In genomic region chr5:124499001-124499400, GRCm38 (mm10) we compare ENCODE assay signal across 13 mouse cellular contexts. TPM values are rescaled to one million over a fixed set of nuclear protein-coding genes. Genes with fewer than 3 reads are reported as not detected.
DNase-seq lines count a peak whose midpoint lies in the region; ATAC-seq and TF ChIP-seq lines count a peak whose summit lies in the region.
"Had no signal": no experiment of that assay in that cellular context is flagged by ENCODE, and none has a peak within 500 bp of the region (broad histone marks: within the 10 kb centered on the region; RNA-seq: fewer than 3 reads in every experiment).

No protein-coding gene starts in this region.

- TF ChIP-seq POLR2A in cortical plate, adult 2 months (IDR thresholded peaks at IDR 0.05; ENCODE audit: extremely low read depth, insufficient read depth, low read length) = no peak

- H3K9me3 ChIP-seq in heart, embryonic 12.5 days (replicated peaks) = no peaks in the 10 kb centered on the region
- no peaks in the 10 kb centered on the region for H3K9me3 ChIP-seq in heart, embryonic 11.5 days (replicated peaks; ENCODE audit: control insufficient read depth, low read length)
- no peaks in the 10 kb centered on the region for H3K9me3 ChIP-seq in liver, embryonic 11.5 days (ENCODE audit: control insufficient read depth, low read length)
- no peaks in the 10 kb centered on the region for H3K9me3 ChIP-seq in liver, postnatal 0 days (ENCODE audit: low read length)
- H3K9me3 ChIP-seq: G1E had no signal

- no peak overlapping the region for H3K4me2 ChIP-seq in heart, embryonic 12.5 days
- no peak overlapping the region for H3K4me2 ChIP-seq in heart, embryonic 11.5 days
- H3K4me2 ChIP-seq in liver, embryonic 11.5 days = no peak overlapping the region; the same call in 1 of the 2 replicates
- 0 out of 2 replicates have a peak overlapping the region, but pooled peaks have one; percentile 0 for H3K4me2 ChIP-seq in liver, postnatal 0 days (ENCODE audit: low read depth, low read length)

- H3K4me1 ChIP-seq in heart, embryonic 12.5 days (replicated peaks) = peaks cover 18% of the 10 kb centered on the region
- H3K4me1 ChIP-seq in heart, embryonic 11.5 days (ENCODE audit: control insufficient read depth, insufficient read depth, low read length) = peaks cover 12% of the 10 kb centered on the region
- H3K4me1 ChIP-seq in liver, embryonic 11.5 days (replicated peaks; ENCODE audit: control insufficient read depth, insufficient read depth, low read length) = peaks cover 20% of the 10 kb centered on the region
- peaks cover 5% of the 10 kb centered on the region for H3K4me1 ChIP-seq in cortical plate, adult 2 months (ENCODE audit: control insufficient read depth, insufficient read depth, low read length)
- peaks cover 24% of the 10 kb centered on the region for H3K4me1 ChIP-seq in liver, postnatal 0 days (ENCODE audit: insufficient read depth)

- H3K9ac ChIP-seq in heart, embryonic 12.5 days = no peak overlapping the region
- no peak overlapping the region for H3K9ac ChIP-seq in heart, embryonic 11.5 days (ENCODE audit: low read depth, low read length)
- no peak overlapping the region for H3K9ac ChIP-seq in liver, embryonic 11.5 days (ENCODE audit: low read depth, low read length)
- no peak overlapping the region for H3K9ac ChIP-seq in liver, postnatal 0 days (replicated peaks)

- peak overlapping the region; percentile 57 for H3K27ac ChIP-seq in heart, embryonic 12.5 days (ENCODE audit: poor library complexity, severe bottlenecking)
- H3K27ac ChIP-seq in heart, embryonic 11.5 days (ENCODE audit: low read depth, low read length) = no peak overlapping the region
- H3K27ac ChIP-seq in liver, embryonic 11.5 days (ENCODE audit: low read depth, low read length) = no peak overlapping the region
- peak overlapping the region; percentile 32 for H3K27ac ChIP-seq in cortical plate, adult 2 months (ENCODE audit: insufficient read depth, low read length)
- H3K27ac ChIP-seq in liver, postnatal 0 days (ENCODE audit: low read depth) = peak overlapping the region; percentile 24; the same call in 1 of the 2 replicates

- H3K4me3 ChIP-seq in heart, embryonic 12.5 days = no peak overlapping the region
- H3K4me3 ChIP-seq in heart, embryonic 11.5 days (ENCODE audit: low read depth, low read length) = no peak overlapping the region
- H3K4me3 ChIP-seq in liver, embryonic 11.5 days (ENCODE audit: low read depth, low read length) = no peak overlapping the region
- no peak overlapping the region for H3K4me3 ChIP-seq in cortical plate, adult 2 months (ENCODE audit: insufficient read depth, low read length)
- H3K4me3 ChIP-seq in liver, postnatal 0 days (ENCODE audit: low read depth, low read length) = no peak overlapping the region
- H3K4me3 ChIP-seq: myocyte had no signal

- no peak for TF ChIP-seq EP300 in liver, postnatal 0 days (IDR thresholded peaks at IDR 0.05; ENCODE audit: low read depth)

- no peak for TF ChIP-seq CTCF in cortical plate, adult 2 months (IDR thresholded peaks at IDR 0.05; ENCODE audit: extremely low read depth, insufficient read depth, low read length)
- TF ChIP-seq CTCF in liver, postnatal 0 days (IDR thresholded peaks at IDR 0.05; ENCODE audit: low read depth) = no peak

- ATAC-seq in heart, embryonic 12.5 days (ENCODE audit: insufficient number of reproducible peaks, low FRiP score) = no peak
- no peak for ATAC-seq in heart, embryonic 11.5 days (replicated peaks; ENCODE audit: insufficient number of reproducible peaks, low FRiP score, low TSS enrichment)
- ATAC-seq in liver, embryonic 11.5 days (replicated peaks; ENCODE audit: low FRiP score) = peak; percentile 61; the same call in 1 of the 2 replicates
- no peak for ATAC-seq in liver, postnatal 0 days

- WGBS in heart, embryonic 12.5 days = 32% methylated on average over 5 of the region's 5 CpGs
- WGBS in heart, embryonic 11.5 days (ENCODE audit: insufficient replicate concordance) = 34% methylated on average over 5 of the region's 5 CpGs
- 35% methylated on average over 5 of the region's 5 CpGs for WGBS in liver, embryonic 11.5 days
- WGBS in liver, postnatal 0 days (ENCODE audit: insufficient replicate concordance) = 42% methylated on average over 5 of the region's 5 CpGs

- no peaks in the 10 kb centered on the region for H3K27me3 ChIP-seq in heart, embryonic 12.5 days (replicated peaks)
- H3K27me3 ChIP-seq in heart, embryonic 11.5 days (ENCODE audit: control insufficient read depth, insufficient read depth, low read length) = no peaks in the 10 kb centered on the region
- no peaks in the 10 kb centered on the region for H3K27me3 ChIP-seq in liver, embryonic 11.5 days (replicated peaks; ENCODE audit: control insufficient read depth, insufficient read depth, low read length)
- H3K27me3 ChIP-seq in liver, postnatal 0 days (ENCODE audit: insufficient read depth, low read length) = no peaks in the 10 kb centered on the region

- DNase-seq in liver, embryonic 11.5 days (ENCODE audit: low spot score) = no peak
- no peak for DNase-seq in liver
- DNase-seq in liver, postnatal 0 days = no peak
- DNase-seq in spleen, postnatal 10 days (ENCODE audit: low spot score in 2 of 2) = no peak
- no peak for DNase-seq in cerebellum, adult 9-10 months
- DNase-seq: B cell, adult 2 months; cerebellum, postnatal 14 days; kidney, adult 2 months had no signal

- peaks cover 79% of the 10 kb centered on the region for H3K36me3 ChIP-seq in heart, embryonic 12.5 days
- peaks cover 26% of the 10 kb centered on the region for H3K36me3 ChIP-seq in heart, embryonic 11.5 days (ENCODE audit: control insufficient read depth, insufficient read depth, low read length)
- peaks cover 5% of the 10 kb centered on the region for H3K36me3 ChIP-seq in liver, embryonic 11.5 days (ENCODE audit: control insufficient read depth, insufficient read depth, low read length)
- no peaks in the 10 kb centered on the region for H3K36me3 ChIP-seq in liver, postnatal 0 days (replicated peaks; ENCODE audit: insufficient read depth, low read length)

RNA-seq across cellular contexts. Expression of gene Snrnp35, which starts 16.1 kb away (rescaled TPM):
- polyA plus RNA-seq in heart, embryonic 12.5 days (2016; fragmentation: Nextera tagmentation; extraction: Ambion mirVana) = 23.9 and 24.0 TPM in 2 replicates
- 12.4 and 12.8 TPM in 2 replicates for polyA plus RNA-seq in heart, embryonic 11.5 days (2014; fragmentation: Nextera tagmentation; extraction: Ambion mirVana)
- 13.6 and 14.0 TPM in 2 replicates for polyA plus RNA-seq in liver, embryonic 11.5 days (2014; fragmentation: Nextera tagmentation; extraction: Ambion mirVana)
- polyA plus RNA-seq in cortical plate, adult 2 months (2012; rRNA removed) = 11.5 TPM in 2 replicates
- polyA plus RNA-seq in liver, postnatal 0 days (2015; fragmentation: Nextera tagmentation; extraction: Ambion mirVana) = 5.9 and 6.5 TPM in 2 replicates

RNA-seq across cellular contexts. Expression of gene Rilpl2, which starts 20.8 kb away (rescaled TPM):
- 13.5 and 13.6 TPM in 2 replicates for polyA plus RNA-seq in heart, embryonic 12.5 days (2016; fragmentation: Nextera tagmentation; extraction: Ambion mirVana)
- 15.5 and 16.3 TPM in 2 replicates for polyA plus RNA-seq in heart, embryonic 11.5 days (2014; fragmentation: Nextera tagmentation; extraction: Ambion mirVana)
- polyA plus RNA-seq in liver, embryonic 11.5 days (2014; fragmentation: Nextera tagmentation; extraction: Ambion mirVana) = 18.7 and 19.8 TPM in 2 replicates
- 26.9 and 27.1 TPM in 2 replicates for polyA plus RNA-seq in cortical plate, adult 2 months (2012; rRNA removed)
- polyA plus RNA-seq in liver, postnatal 0 days (2015; fragmentation: Nextera tagmentation; extraction: Ambion mirVana) = 10.3 and 11.0 TPM in 2 replicates

RNA-seq across cellular contexts. Expression of gene Rilpl1, which starts 32.2 kb away (rescaled TPM):
- polyA plus RNA-seq in heart, embryonic 12.5 days (2016; fragmentation: Nextera tagmentation; extraction: Ambion mirVana) = 27.6 and 29.8 TPM in 2 replicates
- 25.3 and 27.6 TPM in 2 replicates for polyA plus RNA-seq in heart, embryonic 11.5 days (2014; fragmentation: Nextera tagmentation; extraction: Ambion mirVana)
- 9.8 and 10.6 TPM in 2 replicates for polyA plus RNA-seq in liver, embryonic 11.5 days (2014; fragmentation: Nextera tagmentation; extraction: Ambion mirVana)
- 55.4 and 56.5 TPM in 2 replicates for polyA plus RNA-seq in cortical plate, adult 2 months (2012; rRNA removed)
- polyA plus RNA-seq in liver, postnatal 0 days (2015; fragmentation: Nextera tagmentation; extraction: Ambion mirVana) = 2.4 and 3.3 TPM in 2 replicates

RNA-seq across cellular contexts. Expression of gene Tmed2, which starts 41.5 kb away (rescaled TPM):
- polyA plus RNA-seq in heart, embryonic 12.5 days (2016; fragmentation: Nextera tagmentation; extraction: Ambion mirVana) = 490 and 502 TPM in 2 replicates
- polyA plus RNA-seq in heart, embryonic 11.5 days (2014; fragmentation: Nextera tagmentation; extraction: Ambion mirVana) = 490 and 526 TPM in 2 replicates
- 521 and 566 TPM in 2 replicates for polyA plus RNA-seq in liver, embryonic 11.5 days (2014; fragmentation: Nextera tagmentation; extraction: Ambion mirVana)
- polyA plus RNA-seq in cortical plate, adult 2 months (2012; rRNA removed) = 110 and 121 TPM in 2 replicates
- 253 and 267 TPM in 2 replicates for polyA plus RNA-seq in liver, postnatal 0 days (2015; fragmentation: Nextera tagmentation; extraction: Ambion mirVana)

RNA-seq across cellular contexts. Expression of gene Ddx55, which starts 53.7 kb away (rescaled TPM):
- polyA plus RNA-seq in heart, embryonic 12.5 days (2016; fragmentation: Nextera tagmentation; extraction: Ambion mirVana) = 8.5 and 8.6 TPM in 2 replicates
- polyA plus RNA-seq in heart, embryonic 11.5 days (2014; fragmentation: Nextera tagmentation; extraction: Ambion mirVana) = 7.5 and 8.4 TPM in 2 replicates
- 18.9 and 19.6 TPM in 2 replicates for polyA plus RNA-seq in liver, embryonic 11.5 days (2014; fragmentation: Nextera tagmentation; extraction: Ambion mirVana)
- polyA plus RNA-seq in cortical plate, adult 2 months (2012; rRNA removed) = 40.3 and 42.4 TPM in 2 replicates
- polyA plus RNA-seq in liver, postnatal 0 days (2015; fragmentation: Nextera tagmentation; extraction: Ambion mirVana) = 3.6 and 3.7 TPM in 2 replicates

Comparison
In these comparisons a context has a peak if more than half of its experiments do, and no peak if none do; other contexts are left out.
1. H3K27ac ChIP-seq: peak in heart, embryonic 12.5 days (single experiment), cortical plate, adult 2 months (single experiment) and liver, postnatal 0 days (single experiment); none in heart, embryonic 11.5 days (single experiment) and liver, embryonic 11.5 days (single experiment).